Mouse (Mus musculus) Muller cell, postnatal 12 days (primary cell): ENCODE results near the gene Notch4.
A peak's percentile ranks its signal among the peaks of the same experiment; 100 is the strongest.

Experiments used
- DNase-seq: peaks from one replicate; pipeline ENCODE4 v3.0.0-alpha.2; 2015; ENCODE audit errors: inconsistent ontology term

Gene Notch4

GRCm38 (mm10) chr17:34626773-34627092 is 62.7 kb downstream of the Notch4 start:
- peak; percentile 63 for DNase-seq

- peak; percentile 90 for DNase-seq
Measured at GRCm38 (mm10) chr17:34627093-34627942, 63.2 kb downstream of the Notch4 start.

DNA sequence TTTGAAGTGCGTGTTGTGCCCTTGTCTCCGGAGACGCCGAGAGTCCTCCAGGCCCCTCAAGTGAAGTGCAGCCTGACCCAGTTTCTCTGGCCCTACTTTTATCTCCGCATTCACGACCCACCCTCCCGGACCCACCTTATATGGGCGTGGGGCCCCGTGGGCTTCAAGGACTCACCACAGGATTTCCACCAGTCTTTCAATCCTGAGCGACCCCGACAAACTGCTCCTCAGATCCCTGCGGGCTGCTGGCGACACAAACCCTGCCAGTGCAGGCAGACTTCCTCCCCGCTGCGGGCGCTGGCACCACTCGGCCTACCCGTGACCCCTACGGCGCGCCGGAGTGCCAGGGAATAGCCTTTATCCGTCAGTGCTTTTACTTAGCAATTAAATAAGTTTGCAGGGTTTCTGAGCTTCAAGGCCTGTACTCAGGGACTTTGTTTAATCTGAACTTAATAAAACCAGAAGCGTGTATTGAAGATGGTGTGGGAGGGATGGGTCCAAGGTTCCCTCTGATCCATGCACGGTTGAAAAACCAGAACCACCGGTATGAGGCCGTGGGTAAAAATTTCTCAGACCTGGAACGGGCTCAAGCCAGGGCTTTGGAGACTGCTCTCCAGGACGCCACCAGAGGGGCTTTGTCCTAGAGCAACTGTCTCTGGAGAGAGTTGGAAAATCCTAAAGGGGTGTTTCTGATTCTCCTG is 64.0 kb downstream of the Notch4 start, which contains the start of gene Ppt2:
Ppt2 (minus strand) TSS at position 568 of the 701 bp plus-strand sequence.
- peak; percentile 69 for DNase-seq

GRCm38 (mm10) chr17:34628644-34628967 is 64.5 kb downstream of the Notch4 start:
- DNase-seq, result no peak

- DNase-seq, result no peak
Measured at GRCm38 (mm10) chr17:34629221-34629751, 65.2 kb downstream of the Notch4 start, which contains the start of gene Prrt1. Prrt1 (plus strand) TSS chr17:34629533.

DNA sequence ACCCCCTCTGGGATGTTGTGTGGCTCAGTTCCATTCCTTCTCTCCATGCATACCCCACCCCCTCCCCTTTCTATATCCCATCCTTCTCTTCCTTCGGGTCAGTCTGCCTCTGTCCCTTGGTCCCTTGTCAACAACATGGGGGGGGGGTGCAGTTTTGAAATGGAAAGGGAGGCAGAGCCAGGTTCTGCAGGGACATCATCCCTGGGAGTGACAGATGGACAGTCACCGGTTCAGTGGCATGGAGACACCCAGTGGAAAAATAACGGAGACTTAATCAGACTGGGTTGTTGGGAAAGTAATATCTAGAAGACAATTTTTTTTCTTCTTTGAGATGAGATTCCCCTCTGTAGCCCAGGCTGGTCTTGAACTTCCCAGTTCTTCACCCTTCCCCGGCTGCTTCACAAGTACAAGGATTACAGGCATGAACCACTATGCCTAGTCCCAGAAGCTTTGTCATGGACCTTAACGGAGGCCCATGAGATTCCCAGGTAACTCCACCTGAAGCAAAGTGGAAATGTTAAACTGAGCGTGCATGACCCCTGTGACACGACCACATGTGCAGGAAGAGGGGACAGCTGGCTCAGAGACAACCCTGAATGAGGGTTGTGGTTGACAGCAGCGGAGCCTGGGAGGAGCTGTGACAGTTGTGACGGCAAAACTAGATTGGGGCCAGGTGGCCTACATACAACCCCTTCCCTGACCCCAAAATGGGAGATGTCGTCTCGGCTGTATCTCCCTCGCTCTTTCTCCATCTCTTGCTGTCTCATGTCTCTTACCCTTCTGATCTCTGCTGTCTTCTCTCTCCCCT is 65.9 kb downstream of the Notch4 start:
- no peak for DNase-seq

DNA sequence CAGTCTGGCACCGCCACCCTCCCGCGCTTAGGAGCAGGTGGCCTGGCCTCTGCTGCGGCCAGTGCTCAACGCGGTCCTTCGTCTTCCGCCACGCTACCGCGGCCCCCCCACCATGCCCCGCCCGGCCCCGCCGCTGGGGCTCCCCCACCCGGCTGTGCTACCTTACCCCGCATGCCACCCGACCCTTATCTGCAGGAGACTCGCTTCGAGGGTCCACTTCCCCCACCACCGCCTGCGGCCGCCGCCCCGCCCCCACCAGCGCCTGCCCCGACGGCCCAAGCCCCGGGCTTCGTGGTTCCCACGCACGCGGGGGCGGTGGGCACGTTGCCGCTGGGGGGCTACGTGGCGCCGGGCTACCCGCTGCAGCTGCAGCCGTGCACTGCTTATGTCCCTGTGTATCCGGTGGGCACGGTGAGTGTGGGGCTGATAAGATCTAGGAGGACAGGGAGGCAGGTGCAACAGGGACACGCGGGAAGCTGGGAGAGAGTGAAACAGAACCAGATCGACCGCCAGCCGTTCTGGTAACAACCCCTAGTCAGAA is 66.8 kb downstream of the Notch4 start:
- no peak for DNase-seq

DNA sequence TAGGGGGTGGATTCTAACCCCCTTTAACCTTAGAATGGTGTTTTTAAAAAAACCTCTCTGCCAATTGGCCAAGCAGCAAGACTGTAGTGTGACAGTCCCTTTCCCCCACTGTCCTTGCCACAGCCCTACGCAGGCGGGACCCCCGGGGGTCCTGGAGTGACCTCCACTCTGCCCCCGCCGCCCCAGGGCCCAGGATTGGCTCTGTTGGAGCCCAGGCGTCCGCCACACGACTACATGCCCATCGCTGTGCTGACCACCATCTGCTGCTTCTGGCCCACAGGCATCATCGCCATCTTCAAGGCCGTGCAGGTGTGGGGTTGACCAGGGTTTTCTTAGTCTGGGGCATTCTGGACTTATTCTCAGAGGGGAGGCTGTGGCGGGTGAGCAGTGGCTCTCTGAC is 67.6 kb downstream of the Notch4 start:
- no peak for DNase-seq

- DNase-seq, result peak; percentile 87
Measured at GRCm38 (mm10) chr17:34632261-34632691, 68.2 kb downstream of the Notch4 start.

- DNase-seq, result no peak
Measured at GRCm38 (mm10) chr17:34635671-34636070, 71.6 kb downstream of the Notch4 start.

- no peak for DNase-seq
Measured at GRCm38 (mm10) chr17:34637459-34637858, 73.4 kb downstream of the Notch4 start.
